Mouse (Mus musculus): Measurements from ENCODE around the gene H2-Eb2. TPM values are rescaled to one million over a fixed set of nuclear protein-coding genes. Genes with fewer than 3 reads are reported as not detected.

Gene H2-Eb2
- polyA plus RNA-seq, 1 experiment: not detected

GRCm38 (mm10) chr17:34313393-34313792 lies 12.1 kb upstream of the H2-Eb2 start:
- Histone ChIP-seq H3K4me3 (ENCODE audit: insufficient read depth, low read length) (no peak overlapping the region), H3K4me1 (ENCODE audit: control insufficient read depth, insufficient read depth, low read length) (no peaks in the 10 kb centered on the region), H3K27ac (ENCODE audit: insufficient read depth, low read length) (no peak overlapping the region)
- peak; percentile 91 for TF ChIP-seq CTCF (IDR thresholded peaks at IDR 0.05; ENCODE audit: extremely low read depth, insufficient read depth, low read length)
- TF ChIP-seq POLR2A (IDR thresholded peaks at IDR 0.05; ENCODE audit: extremely low read depth, insufficient read depth, low read length): no peak

- H3K4me3 ChIP-seq (ENCODE audit: insufficient read depth, low read length): no peak overlapping the region
- TF ChIP-seq CTCF (IDR thresholded peaks at IDR 0.05; ENCODE audit: extremely low read depth, insufficient read depth, low read length) (no peak), POLR2A (IDR thresholded peaks at IDR 0.05; ENCODE audit: extremely low read depth, insufficient read depth, low read length) (no peak)
- H3K27ac ChIP-seq (ENCODE audit: insufficient read depth, low read length): no peak overlapping the region
- H3K4me1 ChIP-seq (ENCODE audit: control insufficient read depth, insufficient read depth, low read length): no peaks in the 10 kb centered on the region
These were observed 11.2 kb upstream of the H2-Eb2 start for GRCm38 (mm10) chr17:34314286-34314685.

GRCm38 (mm10) chr17:34315512-34315911 lies 10.0 kb upstream of the H2-Eb2 start:
- no peak for TF ChIP-seq POLR2A (IDR thresholded peaks at IDR 0.05; ENCODE audit: extremely low read depth, insufficient read depth, low read length)
- no peak for TF ChIP-seq CTCF (IDR thresholded peaks at IDR 0.05; ENCODE audit: extremely low read depth, insufficient read depth, low read length)
- Histone ChIP-seq H3K27ac (ENCODE audit: insufficient read depth, low read length) (no peak overlapping the region), H3K4me1 (ENCODE audit: control insufficient read depth, insufficient read depth, low read length) (no peaks in the 10 kb centered on the region), H3K4me3 (ENCODE audit: insufficient read depth, low read length) (no peak overlapping the region)

GRCm38 (mm10) chr17:34316697-34317096 lies 8.8 kb upstream of the H2-Eb2 start:
- no peak overlapping the region for H3K4me3 ChIP-seq (ENCODE audit: insufficient read depth, low read length)
- H3K4me1 ChIP-seq (ENCODE audit: control insufficient read depth, insufficient read depth, low read length): no peaks in the 10 kb centered on the region
- H3K27ac ChIP-seq (ENCODE audit: insufficient read depth, low read length): no peak overlapping the region
- no peak for TF ChIP-seq POLR2A (IDR thresholded peaks at IDR 0.05; ENCODE audit: extremely low read depth, insufficient read depth, low read length)
- no peak for TF ChIP-seq CTCF (IDR thresholded peaks at IDR 0.05; ENCODE audit: extremely low read depth, insufficient read depth, low read length)

- no peak for TF ChIP-seq POLR2A (IDR thresholded peaks at IDR 0.05; ENCODE audit: extremely low read depth, insufficient read depth, low read length)
- TF ChIP-seq CTCF (IDR thresholded peaks at IDR 0.05; ENCODE audit: extremely low read depth, insufficient read depth, low read length): no peak
- H3K27ac ChIP-seq (ENCODE audit: insufficient read depth, low read length): no peak overlapping the region
- no peaks in the 10 kb centered on the region for H3K4me1 ChIP-seq (ENCODE audit: control insufficient read depth, insufficient read depth, low read length)
- H3K4me3 ChIP-seq (ENCODE audit: insufficient read depth, low read length): no peak overlapping the region
These were observed 8.2 kb upstream of the H2-Eb2 start for GRCm38 (mm10) chr17:34317275-34317674.

- Histone ChIP-seq H3K4me1 (ENCODE audit: control insufficient read depth, insufficient read depth, low read length) (no peaks in the 10 kb centered on the region), H3K4me3 (ENCODE audit: insufficient read depth, low read length) (no peak overlapping the region), H3K27ac (ENCODE audit: insufficient read depth, low read length) (no peak overlapping the region)
- no peak for TF ChIP-seq POLR2A (IDR thresholded peaks at IDR 0.05; ENCODE audit: extremely low read depth, insufficient read depth, low read length)
- TF ChIP-seq CTCF (IDR thresholded peaks at IDR 0.05; ENCODE audit: extremely low read depth, insufficient read depth, low read length): no peak
These were observed 908 bp downstream of the H2-Eb2 start for GRCm38 (mm10) chr17:34326373-34326772.

GRCm38 (mm10) chr17:34329807-34330206 lies 4.3 kb downstream of the H2-Eb2 start:
- Histone ChIP-seq H3K4me3 (ENCODE audit: insufficient read depth, low read length) (no peak overlapping the region), H3K4me1 (ENCODE audit: control insufficient read depth, insufficient read depth, low read length) (no peaks in the 10 kb centered on the region), H3K27ac (ENCODE audit: insufficient read depth, low read length) (no peak overlapping the region)
- TF ChIP-seq CTCF (IDR thresholded peaks at IDR 0.05; ENCODE audit: extremely low read depth, insufficient read depth, low read length) (no peak), POLR2A (IDR thresholded peaks at IDR 0.05; ENCODE audit: extremely low read depth, insufficient read depth, low read length) (no peak)

GRCm38 (mm10) chr17:34331200-34331599 lies 5.7 kb downstream of the H2-Eb2 start:
- TF ChIP-seq CTCF (IDR thresholded peaks at IDR 0.05; ENCODE audit: extremely low read depth, insufficient read depth, low read length): no peak

GRCm38 (mm10) chr17:34340619-34341402 lies 15.3 kb downstream of the H2-Eb2 start:
- no peak overlapping the region for H3K27ac ChIP-seq (ENCODE audit: insufficient read depth, low read length)
- TF ChIP-seq CTCF (IDR thresholded peaks at IDR 0.05; ENCODE audit: extremely low read depth, insufficient read depth, low read length) (no peak), POLR2A (IDR thresholded peaks at IDR 0.05; ENCODE audit: extremely low read depth, insufficient read depth, low read length) (no peak)
- H3K4me3 ChIP-seq (ENCODE audit: insufficient read depth, low read length): no peak overlapping the region
- H3K4me1 ChIP-seq (ENCODE audit: control insufficient read depth, insufficient read depth, low read length): no peaks in the 10 kb centered on the region

More at GRCm38 (mm10) chr17:34331200-34331599, 5.7 kb downstream of the H2-Eb2 start:
- Histone ChIP-seq H3K27ac (ENCODE audit: insufficient read depth, low read length) (no peak overlapping the region), H3K4me3 (ENCODE audit: insufficient read depth, low read length) (no peak overlapping the region), H3K4me1 (ENCODE audit: control insufficient read depth, insufficient read depth, low read length) (no peaks in the 10 kb centered on the region)

GRCm38 (mm10) chr17:34344882-34345281 lies 19.4 kb downstream of the H2-Eb2 start:
- no peak for TF ChIP-seq CTCF (IDR thresholded peaks at IDR 0.05; ENCODE audit: extremely low read depth, insufficient read depth, low read length)
- no peak for TF ChIP-seq POLR2A (IDR thresholded peaks at IDR 0.05; ENCODE audit: extremely low read depth, insufficient read depth, low read length)
- no peak overlapping the region for H3K27ac ChIP-seq (ENCODE audit: insufficient read depth, low read length)
- H3K4me3 ChIP-seq (ENCODE audit: insufficient read depth, low read length): no peak overlapping the region
- H3K4me1 ChIP-seq (ENCODE audit: control insufficient read depth, insufficient read depth, low read length): no peaks in the 10 kb centered on the region
